Mouse (Mus musculus) effector memory CD4-positive, alpha-beta T cell, adult 7 months (primary cell): ENCODE results near the gene Ackr3. TPM values are rescaled to one million over a fixed set of nuclear protein-coding genes. Genes with fewer than 3 reads are reported as not detected.

ENCODE experiments used
- polyA plus RNA-seq: library from polyadenylated mRNA; unstranded; fragments of 100-300 nt; shearing (Covaris generic); gene quantifications from one replicate; pipeline ENCODE4 v1.2.1, GENCODE M21; 2017

Gene Ackr3
- polyA plus RNA-seq, result 0.77 TPM

GRCm38 (mm10) chr1:90203783-90204690 is at the start of gene Ackr3:
TSS of gene Ackr3 (plus strand) at chr1:90203980.

Other genes with a start within 250 kb of the Ackr3 start
- not detected for gene Asb18, start 189.3 kb upstream of the Ackr3 start, polyA plus RNA-seq
- gene Iqca, start 50.6 kb upstream of the Ackr3 start, polyA plus RNA-seq, result not detected